Mouse (Mus musculus): ENCODE measurements around the gene Methig1. TPM values are rescaled to one million over a fixed set of nuclear protein-coding genes. Genes with fewer than 3 reads are reported as not detected.
A peak's percentile ranks its signal among the peaks of the same experiment; 100 is the strongest.
"Not testable (repeated sequence)": the region's sequence is repeated elsewhere in the genome, so short reads cannot be mapped to it uniquely, and the experiment has no call there.

Gene Methig1
- total and polyA plus RNA-seq, 2 experiments from 2014 or later = 0.31 TPM; not detected in 1

GRCm38 (mm10) chr15:100314448-100315145, 38.4 kb upstream of the Methig1 start:
- 82% methylated on average over 5 of the region's 5 CpGs for WGBS
- no peaks in the 10 kb centered on the region for H3K4me1 ChIP-seq (ENCODE audit: insufficient read depth, low read length)
- DNase-seq (ENCODE audit: low spot score) = no peak

GRCm38 (mm10) chr15:100318014-100318671, 34.8 kb upstream of the Methig1 start:
- not testable (repeated sequence) for H3K4me3 ChIP-seq (ENCODE audit: low read length); H3K9ac ChIP-seq (replicated peaks; ENCODE audit: low read length); ATAC-seq; H3K27me3 ChIP-seq (ENCODE audit: insufficient read depth, low read length); H3K4me1 ChIP-seq (ENCODE audit: insufficient read depth, low read length); DNase-seq (ENCODE audit: low spot score); H3K4me2 ChIP-seq (ENCODE audit: low read depth, low read length); H3K9me3 ChIP-seq (ENCODE audit: low read length); H3K27ac ChIP-seq; H3K36me3 ChIP-seq (ENCODE audit: insufficient read depth, low read length)
- 87% methylated on average over 4 of the region's 4 CpGs for WGBS

More at GRCm38 (mm10) chr15:100314448-100315145, 38.4 kb upstream of the Methig1 start:
- Histone ChIP-seq H3K27me3 (ENCODE audit: insufficient read depth, low read length) (no peaks in the 10 kb centered on the region), H3K36me3 (ENCODE audit: insufficient read depth, low read length) (no peaks in the 10 kb centered on the region), H3K9ac (replicated peaks; ENCODE audit: low read length) (no peak overlapping the region), H3K4me2 (ENCODE audit: low read depth, low read length) (no peak overlapping the region), H3K4me3 (ENCODE audit: low read length) (no peak overlapping the region), H3K27ac (no peak overlapping the region), H3K9me3 (ENCODE audit: low read length) (no peaks in the 10 kb centered on the region)
- TF ChIP-seq CTCF (IDR thresholded peaks at IDR 0.05; ENCODE audit: low read depth) = no peak
- ATAC-seq = no peak

- ATAC-seq = no peak
- no peaks in the 10 kb centered on the region for H3K36me3 ChIP-seq (ENCODE audit: insufficient read depth, low read length)
- H3K4me1 ChIP-seq (ENCODE audit: insufficient read depth, low read length) = no peaks in the 10 kb centered on the region
- no peaks in the 10 kb centered on the region for H3K9me3 ChIP-seq (ENCODE audit: low read length)
- WGBS = 96% methylated on average over 1 of the region's 1 CpGs
- no peaks in the 10 kb centered on the region for H3K27me3 ChIP-seq (ENCODE audit: insufficient read depth, low read length)
- DNase-seq (ENCODE audit: low spot score) = no peak
- TF ChIP-seq CTCF (IDR thresholded peaks at IDR 0.05; ENCODE audit: low read depth) = no peak
- no peak overlapping the region for H3K9ac ChIP-seq (replicated peaks; ENCODE audit: low read length)
- H3K4me2 ChIP-seq (ENCODE audit: low read depth, low read length) = no peak overlapping the region
- no peak overlapping the region for H3K4me3 ChIP-seq (ENCODE audit: low read length)
- H3K27ac ChIP-seq = no peak overlapping the region
Measured at GRCm38 (mm10) chr15:100319884-100320283, 33.1 kb upstream of the Methig1 start.

GRCm38 (mm10) chr15:100320295-100320905, 32.5 kb upstream of the Methig1 start:
- H3K4me1 ChIP-seq (ENCODE audit: insufficient read depth, low read length) = no peaks in the 10 kb centered on the region
- no peak overlapping the region for H3K4me2 ChIP-seq (ENCODE audit: low read depth, low read length)
- DNase-seq (ENCODE audit: low spot score) (no peak), ATAC-seq (no peak)
- H3K4me3 ChIP-seq (ENCODE audit: low read length) = no peak overlapping the region
- H3K9me3 ChIP-seq (ENCODE audit: low read length) = no peaks in the 10 kb centered on the region
- no peak overlapping the region for H3K9ac ChIP-seq (replicated peaks; ENCODE audit: low read length)
- no peaks in the 10 kb centered on the region for H3K36me3 ChIP-seq (ENCODE audit: insufficient read depth, low read length)
- no peak for TF ChIP-seq CTCF (IDR thresholded peaks at IDR 0.05; ENCODE audit: low read depth)
- 78% methylated on average over 9 of the region's 9 CpGs for WGBS
- no peaks in the 10 kb centered on the region for H3K27me3 ChIP-seq (ENCODE audit: insufficient read depth, low read length)
- no peak overlapping the region for H3K27ac ChIP-seq

GRCm38 (mm10) chr15:100321134-100321533, 31.8 kb upstream of the Methig1 start:
- TF ChIP-seq CTCF (IDR thresholded peaks at IDR 0.05; ENCODE audit: low read depth) = peak; percentile 54
- DNase-seq (ENCODE audit: low spot score) = peak; percentile 55
- ATAC-seq = no peak
- no peaks in the 10 kb centered on the region for H3K4me1 ChIP-seq (ENCODE audit: insufficient read depth, low read length)
- H3K4me2 ChIP-seq (ENCODE audit: low read depth, low read length) = no peak overlapping the region
- H3K36me3 ChIP-seq (ENCODE audit: insufficient read depth, low read length) = no peaks in the 10 kb centered on the region
- H3K4me3 ChIP-seq (ENCODE audit: low read length) = no peak overlapping the region
- H3K27me3 ChIP-seq (ENCODE audit: insufficient read depth, low read length) = no peaks in the 10 kb centered on the region
- H3K9me3 ChIP-seq (ENCODE audit: low read length) = no peaks in the 10 kb centered on the region
- no peak overlapping the region for H3K9ac ChIP-seq (replicated peaks; ENCODE audit: low read length)
- WGBS = 51% methylated on average over 5 of the region's 5 CpGs
- no peak overlapping the region for H3K27ac ChIP-seq

- WGBS = 73% methylated on average over 12 of the region's 12 CpGs
- TF ChIP-seq CTCF (IDR thresholded peaks at IDR 0.05; ENCODE audit: low read depth) = no peak
- no peak for ATAC-seq
Measured at GRCm38 (mm10) chr15:100324021-100324591, 28.8 kb upstream of the Methig1 start.

More at GRCm38 (mm10) chr15:100324021-100324591, 28.8 kb upstream of the Methig1 start:
- Histone ChIP-seq H3K27ac (no peak overlapping the region), H3K27me3 (ENCODE audit: insufficient read depth, low read length) (no peaks in the 10 kb centered on the region), H3K4me1 (ENCODE audit: insufficient read depth, low read length) (no peaks in the 10 kb centered on the region), H3K9ac (replicated peaks; ENCODE audit: low read length) (no peak overlapping the region), H3K9me3 (ENCODE audit: low read length) (no peaks in the 10 kb centered on the region), H3K36me3 (ENCODE audit: insufficient read depth, low read length) (no peaks in the 10 kb centered on the region), H3K4me2 (ENCODE audit: low read depth, low read length) (no peak overlapping the region), H3K4me3 (ENCODE audit: low read length) (no peak overlapping the region)
- no peak for DNase-seq (ENCODE audit: low spot score)

Data from hindbrain, postnatal 0 days (tissue).